Mouse (Mus musculus): ENCODE results near the gene Klrg2. TPM values are rescaled to one million over a fixed set of nuclear protein-coding genes. Genes with fewer than 3 reads are reported as not detected.

The Klrg2 gene
- polyA plus RNA-seq, 1 experiment: 0.48 TPM

DNA sequence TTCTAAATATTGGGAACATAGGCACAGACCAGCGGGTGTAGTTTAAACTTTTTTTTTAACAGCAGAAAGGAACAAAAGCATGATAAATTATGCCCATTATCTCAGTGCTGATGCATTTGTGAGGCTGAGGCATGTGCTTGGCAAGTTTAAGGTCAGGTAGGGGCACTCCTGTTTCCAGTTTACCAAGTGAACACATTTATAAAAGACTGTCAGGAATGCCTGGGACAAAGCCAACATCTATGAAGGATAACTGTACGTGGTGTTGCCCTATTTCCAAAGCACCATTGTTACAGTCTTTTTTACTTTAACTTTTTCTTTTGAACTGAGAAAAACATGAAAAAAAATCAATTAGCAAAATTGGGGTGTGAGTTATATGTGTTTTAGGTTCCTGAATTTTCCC is 27.1 kb downstream of the Klrg2 start:
- no peak overlapping the region for H3K27ac ChIP-seq (ENCODE audit: insufficient read depth, low read length)
- no peaks in the 10 kb centered on the region for H3K4me1 ChIP-seq (ENCODE audit: control insufficient read depth, insufficient read depth, low read length)
- TF ChIP-seq POLR2A (IDR thresholded peaks at IDR 0.05; ENCODE audit: extremely low read depth, insufficient read depth, low read length): no peak
- no peak for TF ChIP-seq CTCF (IDR thresholded peaks at IDR 0.05; ENCODE audit: extremely low read depth, insufficient read depth, low read length)
- H3K4me3 ChIP-seq (ENCODE audit: insufficient read depth, low read length): no peak overlapping the region

- TF ChIP-seq CTCF (IDR thresholded peaks at IDR 0.05; ENCODE audit: extremely low read depth, insufficient read depth, low read length): no peak
- no peak for TF ChIP-seq POLR2A (IDR thresholded peaks at IDR 0.05; ENCODE audit: extremely low read depth, insufficient read depth, low read length)
- Histone ChIP-seq H3K4me3 (ENCODE audit: insufficient read depth, low read length) (no peak overlapping the region), H3K27ac (ENCODE audit: insufficient read depth, low read length) (no peak overlapping the region), H3K4me1 (ENCODE audit: control insufficient read depth, insufficient read depth, low read length) (no peaks in the 10 kb centered on the region)
Observed at GRCm38 (mm10) chr6:38597481-38597880, 39.6 kb downstream of the Klrg2 start.

- TF ChIP-seq POLR2A (IDR thresholded peaks at IDR 0.05; ENCODE audit: extremely low read depth, insufficient read depth, low read length): no peak
- TF ChIP-seq CTCF (IDR thresholded peaks at IDR 0.05; ENCODE audit: extremely low read depth, insufficient read depth, low read length): no peak
Observed at GRCm38 (mm10) chr6:38581711-38582110, 55.3 kb downstream of the Klrg2 start.

GRCm38 (mm10) chr6:38580112-38580857 is 56.8 kb downstream of the Klrg2 start:
- no peak for TF ChIP-seq POLR2A (IDR thresholded peaks at IDR 0.05; ENCODE audit: extremely low read depth, insufficient read depth, low read length)
- TF ChIP-seq CTCF (IDR thresholded peaks at IDR 0.05; ENCODE audit: extremely low read depth, insufficient read depth, low read length): no peak
- no peak overlapping the region for H3K27ac ChIP-seq (ENCODE audit: insufficient read depth, low read length)
- H3K4me1 ChIP-seq (ENCODE audit: control insufficient read depth, insufficient read depth, low read length): no peaks in the 10 kb centered on the region
- no peak overlapping the region for H3K4me3 ChIP-seq (ENCODE audit: insufficient read depth, low read length)

More at GRCm38 (mm10) chr6:38581711-38582110, 55.3 kb downstream of the Klrg2 start:
- no peaks in the 10 kb centered on the region for H3K4me1 ChIP-seq (ENCODE audit: control insufficient read depth, insufficient read depth, low read length)
- no peak overlapping the region for H3K27ac ChIP-seq (ENCODE audit: insufficient read depth, low read length)
- no peak overlapping the region for H3K4me3 ChIP-seq (ENCODE audit: insufficient read depth, low read length)

- H3K4me3 ChIP-seq (ENCODE audit: insufficient read depth, low read length): no peak overlapping the region
- TF ChIP-seq POLR2A (IDR thresholded peaks at IDR 0.05; ENCODE audit: extremely low read depth, insufficient read depth, low read length): no peak
- no peak for TF ChIP-seq CTCF (IDR thresholded peaks at IDR 0.05; ENCODE audit: extremely low read depth, insufficient read depth, low read length)
- no peaks in the 10 kb centered on the region for H3K4me1 ChIP-seq (ENCODE audit: control insufficient read depth, insufficient read depth, low read length)
- no peak overlapping the region for H3K27ac ChIP-seq (ENCODE audit: insufficient read depth, low read length)
Observed at GRCm38 (mm10) chr6:38576096-38576495, 60.9 kb downstream of the Klrg2 start.

Other genes starting within 250 kb of the Klrg2 start
- 21.9 TPM in 2 replicates for gene Ubn2, start 203.3 kb downstream of the Klrg2 start, polyA plus RNA-seq (2012; rRNA removed)
- gene Fmc1, start 103.7 kb downstream of the Klrg2 start, polyA plus RNA-seq (2012; rRNA removed): 127 and 132 TPM in 2 replicates
- gene Luc7l2, start 85.9 kb downstream of the Klrg2 start, polyA plus RNA-seq (2012; rRNA removed): 167 and 188 TPM in 2 replicates
- 116 and 117 TPM in 2 replicates for gene Clec2l, start 25.8 kb upstream of the Klrg2 start, polyA plus RNA-seq (2012; rRNA removed)
- gene Tbxas1, start 238.2 kb upstream of the Klrg2 start, polyA plus RNA-seq (2012; rRNA removed): 2.7 and 3.0 TPM in 2 replicates
- gene Hipk2, start 238.9 kb upstream of the Klrg2 start, polyA plus RNA-seq (2012; rRNA removed): 22.1 and 26.9 TPM in 2 replicates